Mouse (Mus musculus) urinary bladder, adult 18-20 months (tissue): ENCODE data around the gene Fermt2.
"Not testable (repeated sequence)": the region's sequence is repeated elsewhere in the genome, so short reads cannot be mapped to it uniquely, and the experiment has no call there.

ENCODE experiments used
- DNase-seq, 2 experiments: peaks; one replicate each; pipeline ENCODE4 v3.0.0; 2022; ENCODE audit warnings: low spot score in 2 of 2, mixed read lengths in 2 of 2

The Fermt2 gene

GRCm38 (mm10) chr14:45510787-45511186 lies 19.1 kb downstream of the Fermt2 start:
- no peak for DNase-seq

GRCm38 (mm10) chr14:45507923-45508322 lies 22.0 kb downstream of the Fermt2 start:
- no peak for DNase-seq

GRCm38 (mm10) chr14:45507447-45507846 lies 22.5 kb downstream of the Fermt2 start:
- no peak for DNase-seq

GRCm38 (mm10) chr14:45507032-45507431 lies 22.9 kb downstream of the Fermt2 start:
- DNase-seq, result no peak

GRCm38 (mm10) chr14:45506165-45506564 lies 23.8 kb downstream of the Fermt2 start:
- no peak for DNase-seq

GRCm38 (mm10) chr14:45504422-45505113 lies 25.4 kb downstream of the Fermt2 start:
- no peak for DNase-seq

GRCm38 (mm10) chr14:45503934-45504333 lies 26.0 kb downstream of the Fermt2 start:
- no peak for DNase-seq

GRCm38 (mm10) chr14:45500052-45500451 lies 29.9 kb downstream of the Fermt2 start:
- no peak for DNase-seq

- DNase-seq, result no peak
Observed at GRCm38 (mm10) chr14:45497116-45497515, 32.8 kb downstream of the Fermt2 start.

GRCm38 (mm10) chr14:45495810-45496209 lies 34.1 kb downstream of the Fermt2 start:
- not testable (repeated sequence) for DNase-seq

GRCm38 (mm10) chr14:45493891-45494290 lies 36.0 kb downstream of the Fermt2 start:
- DNase-seq, result no peak

- DNase-seq, result no peak
Observed at GRCm38 (mm10) chr14:45492668-45493067, 37.2 kb downstream of the Fermt2 start.

- no peak for DNase-seq
Observed at GRCm38 (mm10) chr14:45492038-45492437, 37.9 kb downstream of the Fermt2 start.

GRCm38 (mm10) chr14:45487201-45487600 lies 42.7 kb downstream of the Fermt2 start:
- DNase-seq, result not testable (repeated sequence)

- DNase-seq, result not testable (repeated sequence)
Observed at GRCm38 (mm10) chr14:45483361-45483760, 46.6 kb downstream of the Fermt2 start.

GRCm38 (mm10) chr14:45478977-45479806 lies 50.7 kb downstream of the Fermt2 start:
- no peak for DNase-seq

- no peak for DNase-seq
Observed at GRCm38 (mm10) chr14:45478515-45478914, 51.4 kb downstream of the Fermt2 start.

GRCm38 (mm10) chr14:45477651-45478050 lies 52.3 kb downstream of the Fermt2 start:
- peak in 1 of 2 experiments; percentile 20 for DNase-seq

- no peak for DNase-seq
Observed at GRCm38 (mm10) chr14:45476990-45477389, 52.9 kb downstream of the Fermt2 start.

GRCm38 (mm10) chr14:45472536-45472935 lies 57.4 kb downstream of the Fermt2 start:
- DNase-seq, result no peak

GRCm38 (mm10) chr14:45469446-45469845 lies 60.5 kb downstream of the Fermt2 start:
- DNase-seq, result no peak

- DNase-seq, result not testable (repeated sequence)
Observed at GRCm38 (mm10) chr14:45466371-45466770, 63.5 kb downstream of the Fermt2 start.
